Mouse (Mus musculus) mouse embryonic stem cell (cell line): Measurements from ENCODE around the gene BC024063.
"Not testable (repeated sequence)": the region's sequence is repeated elsewhere in the genome, so short reads cannot be mapped to it uniquely, and the experiment has no call there.

Source experiments
- in situ Hi-C, 2 experiments: fragments of 300-500 bp; cut with MboI; formaldehyde crosslinking; loops; 1 replicate in 1 of 2; 3 replicates in 1 of 2; pipeline ENCODE4 v1.14.3; 2019 to 2020; ENCODE audit warnings: low sequenced_read_pairs in 2 of 2, low pct_unique_long_range_greater_than_20kb in 1 of 2, mixed read lengths in 1 of 2; ENCODE audit not compliant: unreplicated experiment in 1 of 2

The BC024063 gene

GRCm38 (mm10) chr10:82082728-82083621 lies at the start of gene BC024063:
Gene BC024063, plus strand, starts transcription at chr10:82083353.
- in situ Hi-C loops, result not testable (repeated sequence)

- in situ Hi-C loops, result loop anchor here in 1 of 2 experiments (10.0 kb wide), 1 partner anchor 123 kb away; no protein-coding TSS in a partner anchor
Observed at GRCm38 (mm10) chr10:82042191-82042590, 41.0 kb upstream of the BC024063 start.

GRCm38 (mm10) chr10:82046603-82047002 lies 36.5 kb upstream of the BC024063 start:
- in situ Hi-C loops, result loop anchor here (5.0 to 10.0 kb wide), 2 partner anchors 118 to 121 kb away; no protein-coding TSS in a partner anchor

- in situ Hi-C loops, result loop anchor here (5.0 to 10.0 kb wide), 2 partner anchors 117 to 119 kb away; no protein-coding TSS in a partner anchor
Observed at GRCm38 (mm10) chr10:82047597-82048459, 35.3 kb upstream of the BC024063 start, which contains the start of gene Zfp873. Gene Zfp873, plus strand, starts transcription at chr10:82048123.

- in situ Hi-C loops, result loop anchor here (5.0 to 10.0 kb wide), 2 partner anchors 116 to 119 kb away; no protein-coding TSS in a partner anchor
Observed at GRCm38 (mm10) chr10:82048460-82048804, 34.7 kb upstream of the BC024063 start.

GRCm38 (mm10) chr10:82083622-82083971 lies 444 bp downstream of the BC024063 start:
- in situ Hi-C loops, result not testable (repeated sequence)

- in situ Hi-C loops, result no loop called here
Observed at GRCm38 (mm10) chr10:82117206-82117605, 34.1 kb downstream of the BC024063 start.

- in situ Hi-C loops, result no loop called here
Observed at GRCm38 (mm10) chr10:82127850-82128401, 44.8 kb downstream of the BC024063 start, which contains the start of gene AU041133. Gene AU041133, plus strand, starts transcription at chr10:82128013.

- in situ Hi-C loops, result no loop called here
Observed at GRCm38 (mm10) chr10:82145282-82145681, 62.1 kb downstream of the BC024063 start.

- in situ Hi-C loops, result no loop called here
Observed at GRCm38 (mm10) chr10:82147571-82147970, 64.4 kb downstream of the BC024063 start.
